Mouse (Mus musculus) spleen, adult 2 months (tissue): ENCODE measurements around the gene Egfr. TPM values are rescaled to one million over a fixed set of nuclear protein-coding genes. Genes with fewer than 3 reads are reported as not detected.

ENCODE experiments used
- DNase-seq, 2 experiments: peaks; one replicate each; pipeline versions ENCODE4 v3.0.0 to v3.0.0-alpha.2; 2012 to 2021; ENCODE audit warnings: low spot score in 2 of 2, low read depth in 1 of 2
- H3K27ac ChIP-seq: fragments of 200-500 bp; 2 replicates; pipeline ENCODE4 v1.5.1; 2012; ENCODE audit warnings: low read length, inconsistent platforms; ENCODE audit not compliant: insufficient read depth
- H3K27me3 ChIP-seq: fragments of 200-500 bp; 2 replicates; pipeline ENCODE4 v1.6.1; 2012; ENCODE audit warnings: mild to moderate bottlenecking, moderate library complexity, low read length, inconsistent platforms; ENCODE audit not compliant: control insufficient read depth, insufficient read depth
- H3K36me3 ChIP-seq: fragments of 200-500 bp; 2 replicates; pipeline ENCODE4 v1.6.1; 2012; ENCODE audit warnings: mild to moderate bottlenecking, low read length, inconsistent platforms; ENCODE audit not compliant: control insufficient read depth, insufficient read depth
- H3K4me1 ChIP-seq: fragments of 200-500 bp; 2 replicates; pipeline ENCODE4 v1.6.1; 2011; ENCODE audit warnings: inconsistent platforms; ENCODE audit not compliant: control insufficient read depth, insufficient read depth, insufficient read length
- H3K4me3 ChIP-seq: fragments of 200-500 bp; 2 replicates; pipeline ENCODE4 v1.5.1; 2011; ENCODE audit warnings: mild to moderate bottlenecking, inconsistent platforms; ENCODE audit not compliant: insufficient read depth, insufficient read length; ENCODE audit errors: extremely low read depth
- CTCF ChIP-seq: fragments of 200-500 bp; IDR thresholded peaks from 2 replicates; pipeline ENCODE4 v1.5.1; 2011; ENCODE audit warnings: mild to moderate bottlenecking, inconsistent platforms; ENCODE audit not compliant: insufficient read depth, insufficient read length, insufficient replicate concordance; ENCODE audit errors: extremely low read depth
- POLR2A ChIP-seq: fragments of 200-500 bp; IDR thresholded peaks from 2 replicates; pipeline ENCODE4 v1.6.1; 2011; ENCODE audit warnings: low read depth, low read length, inconsistent platforms
- WGBS: fragments of 180-500 bp; shearing (Covaris S2); methylation state at CpG from one replicate; pipeline ENCODE4 v1.1.7; 2018; 5-methylcytosine and 5-hydroxymethylcytosine counted together
- polyA plus RNA-seq: library from polyadenylated mRNA; depleted of rRNA; stranded (reverse); fragments of >200 nt; gene quantifications from 2 replicates; pipeline ENCODE4 v1.2.3, GENCODE M21; 2012

Egfr gene
- polyA plus RNA-seq, 1 experiment, result 2.2 TPM

- Histone ChIP-seq H3K4me3 (no peak overlapping the region), H3K27me3 (no peaks in the 10 kb centered on the region), H3K36me3 (no peaks in the 10 kb centered on the region), H3K27ac (no peak overlapping the region), H3K4me1 (peaks cover 2% of the 10 kb centered on the region; the same call in 1 of the 2 replicates)
- WGBS, result 81% methylated on average over 6 of the region's 6 CpGs
- DNase-seq, result no peak
- TF ChIP-seq CTCF, result no peak
- TF ChIP-seq POLR2A, result no peak
These were observed 43.5 kb downstream of the Egfr start for GRCm38 (mm10) chr11:16795513-16795912.

GRCm38 (mm10) chr11:16797456-16797855 is 45.5 kb downstream of the Egfr start:
- H3K4me3 ChIP-seq, result no peak overlapping the region
- no peaks in the 10 kb centered on the region for H3K27me3 ChIP-seq
- H3K4me1 ChIP-seq, result peaks cover 2% of the 10 kb centered on the region; the same call in 1 of the 2 replicates
- no peak overlapping the region for H3K27ac ChIP-seq
- 87% methylated on average over 3 of the region's 3 CpGs for WGBS
- DNase-seq, result no peak
- H3K36me3 ChIP-seq, result no peaks in the 10 kb centered on the region
- TF ChIP-seq CTCF, result no peak
- TF ChIP-seq POLR2A, result no peak

- no peaks in the 10 kb centered on the region for H3K4me1 ChIP-seq
These were observed 46.1 kb downstream of the Egfr start for GRCm38 (mm10) chr11:16798136-16798535.

GRCm38 (mm10) chr11:16800507-16800906 is 48.5 kb downstream of the Egfr start:
- no peak overlapping the region for H3K4me3 ChIP-seq
- TF ChIP-seq POLR2A, result no peak
- TF ChIP-seq CTCF, result no peak
- DNase-seq, result no peak
- H3K36me3 ChIP-seq, result no peaks in the 10 kb centered on the region
- H3K27me3 ChIP-seq, result no peaks in the 10 kb centered on the region
- H3K27ac ChIP-seq, result no peak overlapping the region
- no peaks in the 10 kb centered on the region for H3K4me1 ChIP-seq
- WGBS, result 91% methylated on average over 6 of the region's 6 CpGs

More at GRCm38 (mm10) chr11:16798136-16798535, 46.1 kb downstream of the Egfr start:
- no peaks in the 10 kb centered on the region for H3K27me3 ChIP-seq
- H3K36me3 ChIP-seq, result no peaks in the 10 kb centered on the region
- no peak overlapping the region for H3K4me3 ChIP-seq
- no peak overlapping the region for H3K27ac ChIP-seq
- DNase-seq, result no peak
- TF ChIP-seq CTCF (no peak), POLR2A (no peak)

- no peaks in the 10 kb centered on the region for H3K27me3 ChIP-seq
- no peak overlapping the region for H3K27ac ChIP-seq
- TF ChIP-seq CTCF, result no peak
- TF ChIP-seq POLR2A, result no peak
- no peak for DNase-seq
- no peaks in the 10 kb centered on the region for H3K36me3 ChIP-seq
- no peak overlapping the region for H3K4me3 ChIP-seq
- WGBS, result 37% methylated on average over 1 of the region's 1 CpGs
- no peaks in the 10 kb centered on the region for H3K4me1 ChIP-seq
These were observed 50.7 kb downstream of the Egfr start for GRCm38 (mm10) chr11:16802668-16803067.

GRCm38 (mm10) chr11:16804016-16804415 is 52.0 kb downstream of the Egfr start:
- Histone ChIP-seq H3K27me3 (no peaks in the 10 kb centered on the region), H3K27ac (no peak overlapping the region), H3K4me3 (no peak overlapping the region), H3K36me3 (no peaks in the 10 kb centered on the region), H3K4me1 (no peaks in the 10 kb centered on the region)
- DNase-seq, result no peak
- 92% methylated on average over 2 of the region's 2 CpGs for WGBS
- TF ChIP-seq CTCF (no peak), POLR2A (no peak)

- no peaks in the 10 kb centered on the region for H3K36me3 ChIP-seq
- no peaks in the 10 kb centered on the region for H3K4me1 ChIP-seq
- WGBS, result 82% methylated on average over 4 of the region's 4 CpGs
- H3K27me3 ChIP-seq, result no peaks in the 10 kb centered on the region
- no peak for TF ChIP-seq CTCF
- no peak for TF ChIP-seq POLR2A
- DNase-seq, result no peak
- no peak overlapping the region for H3K4me3 ChIP-seq
- H3K27ac ChIP-seq, result no peak overlapping the region
These were observed 53.9 kb downstream of the Egfr start for GRCm38 (mm10) chr11:16805886-16806285.

- Histone ChIP-seq H3K27me3 (no peaks in the 10 kb centered on the region), H3K36me3 (no peaks in the 10 kb centered on the region), H3K27ac (no peak overlapping the region), H3K4me3 (no peak overlapping the region), H3K4me1 (no peaks in the 10 kb centered on the region)
- WGBS, result 50% methylated on average over 9 of the region's 9 CpGs
- TF ChIP-seq CTCF, result no peak
- DNase-seq, result no peak
These were observed 57.4 kb downstream of the Egfr start for GRCm38 (mm10) chr11:16809161-16809967.
